Mouse (Mus musculus) right cerebral cortex, postnatal 14 days (tissue): Measurements from ENCODE around the gene Fam167b.
"Not testable (repeated sequence)": the region's sequence is repeated elsewhere in the genome, so short reads cannot be mapped to it uniquely, and the experiment has no call there.

Source experiments
- DNase-seq: peaks from one replicate; pipeline ENCODE4 v3.0.0; 2022

Fam167b gene

DNA sequence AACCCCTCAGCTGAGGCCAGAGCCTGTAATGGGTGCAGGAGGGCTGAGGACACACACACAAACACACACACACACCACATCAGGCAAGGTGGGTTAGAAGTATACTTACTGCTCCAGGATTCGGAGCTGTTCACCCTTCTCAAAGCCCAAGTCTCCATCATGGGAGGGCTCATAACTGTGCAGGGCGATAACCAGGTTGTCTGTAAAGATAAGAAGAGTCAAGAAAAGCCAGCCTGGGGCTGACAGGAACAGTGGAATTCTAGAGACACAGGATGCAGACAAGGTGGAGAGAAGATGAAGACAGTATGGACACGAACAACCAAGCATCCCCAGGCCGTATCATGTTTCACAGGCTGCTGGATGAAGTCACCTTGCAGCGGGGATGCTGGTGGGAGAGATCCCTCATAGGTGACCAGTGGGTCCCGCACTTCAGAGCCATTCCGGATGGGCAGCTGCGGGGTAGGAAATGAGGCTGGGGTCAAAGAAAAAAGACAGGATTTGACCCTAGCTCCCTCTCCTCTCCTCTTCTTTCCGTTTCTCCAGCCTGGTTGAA, 21.0 kb downstream of the Fam167b start:
- no peak for DNase-seq

DNA sequence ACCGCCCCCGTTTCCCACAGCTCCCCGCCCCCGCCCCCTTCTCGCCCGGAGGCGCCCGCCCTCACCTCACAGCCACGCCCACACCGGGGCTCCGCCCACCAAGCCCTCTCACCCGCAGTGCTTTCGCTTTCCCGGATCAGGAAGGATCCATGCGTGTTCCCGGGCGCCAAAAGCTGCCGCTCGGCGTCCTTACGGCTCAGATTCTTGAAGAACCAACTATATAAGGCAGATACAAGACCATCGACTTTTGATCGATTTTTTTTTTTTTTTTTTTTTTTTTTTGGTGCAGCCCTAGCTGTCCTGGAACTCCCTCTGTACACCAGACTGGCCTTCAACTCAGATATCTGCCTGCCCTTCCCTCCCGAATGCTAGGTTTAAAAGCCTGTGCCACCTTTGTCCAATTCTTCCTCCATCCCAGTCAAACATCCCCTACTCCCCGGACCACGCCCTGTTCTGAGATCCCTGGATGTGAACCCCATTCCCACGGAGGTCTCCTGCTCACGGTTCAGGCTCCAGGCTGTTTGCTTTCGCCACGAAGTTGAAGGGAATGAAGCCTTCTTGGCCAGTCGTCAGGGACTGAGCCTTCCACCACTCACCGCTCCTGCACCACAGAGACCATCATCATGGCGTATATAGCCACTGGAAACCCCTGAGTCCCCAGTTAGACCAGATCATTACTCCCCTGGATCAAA, 21.7 kb downstream of the Fam167b start:
- DNase-seq, result peak; percentile 81

DNA sequence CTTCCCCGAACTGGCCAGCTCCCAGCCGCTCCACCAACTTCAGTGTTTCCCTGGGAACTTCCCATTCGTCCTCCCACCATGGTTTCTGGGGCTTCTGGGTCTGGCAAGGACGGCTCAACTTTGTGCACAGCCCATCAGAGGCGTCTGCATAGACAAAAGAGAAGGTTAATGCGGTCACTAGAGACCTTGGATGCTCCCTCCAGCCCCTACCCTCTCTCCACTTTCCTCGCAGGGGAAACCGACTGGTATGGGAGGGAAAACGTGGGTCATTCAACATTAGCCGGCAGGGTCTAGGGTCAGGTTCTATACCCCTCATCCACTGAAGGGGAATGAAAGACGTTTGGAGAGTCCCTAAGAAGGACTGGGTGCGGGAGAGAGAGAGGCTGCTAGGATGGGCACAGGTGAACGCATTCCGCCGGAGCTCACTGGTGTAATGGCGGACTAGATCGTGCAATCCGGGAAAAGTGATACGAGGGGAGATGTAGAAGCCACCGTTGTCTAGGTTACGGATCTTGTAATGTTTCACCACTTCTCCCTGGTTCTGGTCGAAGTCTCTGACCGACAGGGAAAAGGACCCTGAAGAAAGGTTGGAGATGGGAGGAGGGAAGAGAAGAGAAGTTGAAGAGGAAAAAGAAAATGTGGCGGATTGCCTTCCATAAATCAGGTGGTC, 22.4 kb downstream of the Fam167b start:
- no peak for DNase-seq

DNA sequence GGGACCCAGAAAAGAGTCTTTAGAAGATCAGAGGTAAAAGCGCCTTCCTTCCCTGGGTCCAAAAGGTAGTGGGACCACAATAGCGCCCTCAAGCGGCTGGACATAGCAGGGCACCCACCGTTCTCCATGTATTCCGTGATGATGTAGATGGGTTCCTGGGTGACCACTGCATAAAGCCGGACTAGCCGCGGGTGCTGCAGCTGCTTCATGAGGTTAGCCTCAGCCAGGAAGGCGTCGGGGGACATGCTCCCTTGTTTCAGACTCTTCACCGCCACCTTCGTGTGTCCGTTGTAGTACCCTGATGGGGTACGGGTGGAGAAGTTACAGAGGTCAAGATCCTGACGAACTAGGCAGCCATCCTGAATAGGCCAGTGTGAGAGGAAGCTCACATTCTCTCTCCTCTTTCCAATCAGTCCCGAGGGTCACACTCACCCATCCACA, 22.9 kb downstream of the Fam167b start:
- DNase-seq, result peak; percentile 55

GRCm38 (mm10) chr4:129554512-129554911, 23.8 kb downstream of the Fam167b start:
- DNase-seq, result not testable (repeated sequence)

GRCm38 (mm10) chr4:129550295-129550694, 28.1 kb downstream of the Fam167b start:
- no peak for DNase-seq

- peak; percentile 18 for DNase-seq
Observed at GRCm38 (mm10) chr4:129549306-129549705, 29.0 kb downstream of the Fam167b start.

GRCm38 (mm10) chr4:129547631-129548030, 30.7 kb downstream of the Fam167b start:
- not testable (repeated sequence) for DNase-seq

DNA sequence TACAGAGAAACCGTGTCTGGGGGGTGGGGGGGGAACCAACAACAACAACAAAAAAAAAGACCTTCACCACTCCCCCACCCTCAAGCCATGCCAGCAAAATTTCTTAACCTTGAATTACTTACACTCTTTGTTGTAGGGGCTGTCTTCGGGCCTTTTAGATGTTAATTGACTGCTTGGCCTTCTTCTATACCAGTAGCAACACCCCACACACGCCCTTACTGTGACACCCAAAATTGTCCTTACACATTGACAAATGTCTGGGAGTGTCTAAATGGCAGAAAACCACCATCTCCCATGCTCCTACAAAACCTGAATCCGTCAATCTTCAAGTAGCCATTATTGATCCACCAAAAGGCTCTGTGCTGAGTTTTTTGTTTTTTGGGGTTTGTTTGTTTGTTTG, 34.2 kb downstream of the Fam167b start:
- no peak for DNase-seq

- DNase-seq, result peak; percentile 97
Observed at GRCm38 (mm10) chr4:129542592-129543141, 35.7 kb downstream of the Fam167b start, which contains the start of gene Hdac1. Hdac1 (minus strand) TSS chr4:129542713.

DNA sequence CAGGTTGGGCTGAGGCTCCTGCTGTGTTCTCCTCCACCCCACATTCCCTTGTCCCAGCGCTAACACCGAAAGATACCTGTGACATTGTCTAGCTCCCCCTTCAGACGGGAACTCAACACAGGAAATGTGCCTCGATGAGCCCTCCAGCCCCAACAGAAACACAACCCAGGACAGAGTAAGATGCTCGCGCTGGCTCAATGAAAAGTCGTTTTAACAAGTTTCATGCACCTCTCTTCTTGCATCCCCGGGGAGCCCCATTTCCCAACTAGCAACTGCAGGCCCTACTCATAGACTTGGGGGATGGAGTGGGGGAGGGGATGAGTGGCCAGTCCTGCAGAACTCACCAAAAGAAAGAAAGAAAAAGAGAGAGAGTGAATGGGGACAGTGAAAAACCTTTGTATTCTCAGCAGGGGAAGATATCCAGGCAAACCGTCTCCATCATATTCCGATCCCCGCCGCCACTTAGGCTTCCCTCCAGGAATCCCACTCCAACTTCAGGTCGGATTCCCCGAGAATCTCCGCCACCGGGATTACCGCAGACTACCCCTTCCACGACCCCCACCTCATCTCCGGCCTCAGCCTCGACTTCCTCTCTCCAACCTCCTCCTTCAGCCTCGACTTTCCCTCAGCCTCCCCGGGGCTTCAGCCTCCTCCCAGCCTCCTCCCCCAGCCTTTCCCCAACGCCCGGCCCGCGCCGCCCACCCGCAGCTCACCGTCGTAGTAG, 36.3 kb downstream of the Fam167b start:
- DNase-seq, result no peak

GRCm38 (mm10) chr4:129540012-129540411, 38.3 kb downstream of the Fam167b start:
- DNase-seq, result no peak

DNA sequence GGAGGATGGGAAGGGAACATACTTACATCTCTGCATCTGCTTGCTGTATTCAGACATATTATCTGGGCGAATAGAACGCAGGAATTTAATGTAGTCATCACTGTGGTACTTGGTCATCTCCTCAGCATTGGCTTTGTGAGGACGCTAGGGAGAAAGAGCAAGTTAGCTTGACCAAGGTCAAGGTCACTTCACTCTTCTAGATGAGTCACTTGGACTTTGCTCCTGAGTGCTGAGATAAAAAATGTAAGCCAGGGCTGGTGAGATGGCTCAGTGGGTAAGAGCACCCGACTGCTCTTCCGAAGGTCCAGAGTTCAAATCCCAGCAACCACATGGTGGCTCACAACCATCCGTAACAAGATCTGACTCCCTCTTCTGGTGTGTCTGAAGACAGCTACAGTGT, 49.4 kb downstream of the Fam167b start:
- DNase-seq, result not testable (repeated sequence)
